Mouse (Mus musculus) liver, postnatal 0 days (tissue): Measurements from ENCODE around the gene Tmem104.

ENCODE experiments used
- CTCF ChIP-seq: sonication (generic); IDR thresholded peaks from 2 replicates; pipeline ENCODE4 v1.5.1; 2016; ENCODE audit warnings: antibody characterized with exemption, low read depth
- EP300 ChIP-seq: IDR thresholded peaks from 2 replicates; pipeline ENCODE4 v1.6.1; 2016; ENCODE audit warnings: antibody characterized with exemption, low read depth, mild to moderate bottlenecking

GRCm38 (mm10) chr11:115222570-115222969 lies 35.3 kb downstream of the Tmem104 start:
- TF ChIP-seq CTCF (no peak), EP300 (no peak)
